Mouse (Mus musculus) kidney, postnatal 0 days (tissue): Measurements from ENCODE around the gene Eif3i. TPM values are rescaled to one million over a fixed set of nuclear protein-coding genes. Genes with fewer than 3 reads are reported as not detected.
A peak's percentile ranks its signal among the peaks of the same experiment; 100 is the strongest.

Source experiments
- ATAC-seq: fragments of 200-750 bp; cut with Nextera tagmentation; replicated peaks from 2 replicates; pipeline ENCODE4 v1.8.0; 2017; ENCODE audit warnings: low read depth, moderate number of reproducible peaks, moderate TSS enrichment, moderate library complexity; ENCODE audit not compliant: low FRiP score
- DNase-seq: peaks from one replicate; pipeline ENCODE4 v3.0.0-alpha.2; 2016; ENCODE audit warnings: low spot score
- H3K27ac ChIP-seq: fragments of 300-500 bp; sonication (generic); 2 replicates; pipeline ENCODE4 v1.5.1; 2014; ENCODE audit warnings: mild to moderate bottlenecking
- H3K27me3 ChIP-seq: fragments of 300-500 bp; sonication (generic); 2 replicates; pipeline ENCODE4 v1.6.1; 2014; ENCODE audit warnings: low read length, mixed read lengths; ENCODE audit not compliant: insufficient read depth
- H3K36me3 ChIP-seq: fragments of 300-500 bp; sonication (generic); 2 replicates; pipeline ENCODE4 v1.6.1; 2014; ENCODE audit warnings: low read length, mixed read lengths; ENCODE audit not compliant: insufficient read depth
- H3K4me1 ChIP-seq: fragments of 300-500 bp; sonication (generic); replicated peaks from 2 replicates; pipeline ENCODE4 v1.6.1; 2014; ENCODE audit warnings: antibody characterized with exemption, low read length, mixed read lengths; ENCODE audit not compliant: insufficient read depth
- H3K4me2 ChIP-seq: fragments of 300-500 bp; sonication (generic); 2 replicates; pipeline ENCODE4 v1.6.1; 2014; ENCODE audit warnings: mild to moderate bottlenecking, low read length, moderate library complexity, mixed read lengths
- H3K4me3 ChIP-seq: fragments of 300-500 bp; sonication (generic); replicated peaks from 2 replicates; pipeline ENCODE4 v1.5.1; 2014; ENCODE audit warnings: low read depth, low read length
- H3K9ac ChIP-seq: fragments of 300-500 bp; sonication (generic); 2 replicates; pipeline ENCODE4 v1.6.1; 2014; ENCODE audit warnings: low read depth, low read length
- H3K9me3 ChIP-seq: fragments of 300-500 bp; sonication (generic); replicated peaks from 2 replicates; pipeline ENCODE4 v1.6.1; 2016; ENCODE audit warnings: low read length, inconsistent platforms, mixed read lengths
- CTCF ChIP-seq: IDR thresholded peaks from 2 replicates; pipeline ENCODE4 v1.5.1; 2016; ENCODE audit warnings: antibody characterized with exemption, low read depth, mild to moderate bottlenecking, moderate library complexity
- WGBS: fragments of 180-500 bp; shearing (Covaris S2); extraction: QIAGEN DNeasy Blood & Tissue Kit; methylation state at CpG from one replicate; pipeline ENCODE4 v1.1.7; 2014; 5-methylcytosine and 5-hydroxymethylcytosine counted together
- polyA plus RNA-seq: library from polyadenylated mRNA; unstranded; fragments of >200 nt; fragmentation: Nextera tagmentation; extraction: Ambion mirVana; gene quantifications from 2 replicates; pipeline ENCODE4 v1.2.1, GENCODE M21; 2015

The Eif3i gene
- polyA plus RNA-seq, 1 experiment from 2014 or later, result 298 TPM

GRCm38 (mm10) chr4:129573430-129573829 is 27.0 kb downstream of the Eif3i start, which contains the start of gene Lck:
Gene Lck (minus strand): TSS chr4:129573641.
- no peak within 1 kb of the TSS for H3K4me3 ChIP-seq
- ATAC-seq, result no peak
- TF ChIP-seq CTCF, result no peak
- no peaks in the 10 kb centered on the region for H3K36me3 ChIP-seq
- WGBS, result 87% methylated on average over 8 of the region's 8 CpGs
- no peaks in the 10 kb centered on the region for H3K9me3 ChIP-seq
- DNase-seq, result no peak
- H3K9ac ChIP-seq, result no peak within 1 kb of the TSS
- no peaks in the 10 kb centered on the region for H3K27me3 ChIP-seq
- H3K4me1 ChIP-seq, result 0 out of 2 replicates have a peak, but pooled peaks cover 4% of the 10 kb centered on the region
- peak within 1 kb of the TSS; percentile 54 for H3K27ac ChIP-seq
- H3K4me2 ChIP-seq, result no peak within 1 kb of the TSS

- Histone ChIP-seq H3K4me2 (no peak overlapping the region), H3K4me1 (0 out of 2 replicates have a peak, but pooled peaks cover 4% of the 10 kb centered on the region), H3K36me3 (no peaks in the 10 kb centered on the region), H3K9me3 (no peaks in the 10 kb centered on the region), H3K27me3 (no peaks in the 10 kb centered on the region), H3K4me3 (no peak overlapping the region), H3K27ac (peak overlapping the region; percentile 54; the same call in 1 of the 2 replicates), H3K9ac (no peak overlapping the region)
- ATAC-seq (no peak), DNase-seq (no peak)
- WGBS, result 89% methylated on average over 4 of the region's 4 CpGs
- TF ChIP-seq CTCF, result no peak
Measured at GRCm38 (mm10) chr4:129573093-129573370, 27.4 kb downstream of the Eif3i start.

GRCm38 (mm10) chr4:129572236-129573092 is 28.0 kb downstream of the Eif3i start:
- DNase-seq (peak; percentile 25), ATAC-seq (no peak)
- H3K4me1 ChIP-seq, result 0 out of 2 replicates have a peak, but pooled peaks cover 4% of the 10 kb centered on the region

GRCm38 (mm10) chr4:129571551-129572084 is 28.8 kb downstream of the Eif3i start:
- DNase-seq (no peak), ATAC-seq (no peak)
- H3K27ac ChIP-seq, result peak overlapping the region; percentile 54; the same call in 1 of the 2 replicates
- no peak overlapping the region for H3K4me3 ChIP-seq
- 78% methylated on average over 8 of the region's 8 CpGs for WGBS
- no peak for TF ChIP-seq CTCF
- no peak overlapping the region for H3K4me2 ChIP-seq
- no peaks in the 10 kb centered on the region for H3K36me3 ChIP-seq
- no peak overlapping the region for H3K9ac ChIP-seq
- H3K4me1 ChIP-seq, result 0 out of 2 replicates have a peak, but pooled peaks cover 4% of the 10 kb centered on the region
- H3K9me3 ChIP-seq, result no peaks in the 10 kb centered on the region
- no peaks in the 10 kb centered on the region for H3K27me3 ChIP-seq

More at GRCm38 (mm10) chr4:129572236-129573092, 28.0 kb downstream of the Eif3i start:
- H3K4me2 ChIP-seq, result no peak overlapping the region
- H3K36me3 ChIP-seq, result no peaks in the 10 kb centered on the region
- WGBS, result 72% methylated on average over 13 of the region's 13 CpGs
- H3K9me3 ChIP-seq, result no peaks in the 10 kb centered on the region
- no peak overlapping the region for H3K9ac ChIP-seq
- H3K4me3 ChIP-seq, result no peak overlapping the region
- no peaks in the 10 kb centered on the region for H3K27me3 ChIP-seq
- H3K27ac ChIP-seq, result peak overlapping the region; percentile 54
- no peak for TF ChIP-seq CTCF

- 0 out of 2 replicates have a peak, but pooled peaks cover 2% of the 10 kb centered on the region for H3K4me1 ChIP-seq
- WGBS, result 81% methylated on average over 6 of the region's 6 CpGs
- H3K9me3 ChIP-seq, result no peaks in the 10 kb centered on the region
- DNase-seq, result no peak
- H3K4me3 ChIP-seq, result no peak overlapping the region
- H3K9ac ChIP-seq, result no peak overlapping the region
- no peak overlapping the region for H3K27ac ChIP-seq
- H3K27me3 ChIP-seq, result no peaks in the 10 kb centered on the region
- no peaks in the 10 kb centered on the region for H3K36me3 ChIP-seq
- TF ChIP-seq CTCF, result no peak
- H3K4me2 ChIP-seq, result no peak overlapping the region
- no peak for ATAC-seq
Measured at GRCm38 (mm10) chr4:129570028-129570427, 30.4 kb downstream of the Eif3i start.

GRCm38 (mm10) chr4:129568366-129568765 is 32.1 kb downstream of the Eif3i start:
- Histone ChIP-seq H3K9ac (no peak overlapping the region), H3K4me2 (no peak overlapping the region), H3K27me3 (no peaks in the 10 kb centered on the region), H3K4me1 (no peaks in the 10 kb centered on the region), H3K36me3 (no peaks in the 10 kb centered on the region), H3K9me3 (no peaks in the 10 kb centered on the region), H3K4me3 (no peak overlapping the region), H3K27ac (no peak overlapping the region)
- no peak for ATAC-seq
- TF ChIP-seq CTCF, result no peak
- 91% methylated on average over 7 of the region's 7 CpGs for WGBS
- DNase-seq, result no peak
